Comparison of ENCODE assay signal across 16 mouse cellular contexts in the genomic region with DNA sequence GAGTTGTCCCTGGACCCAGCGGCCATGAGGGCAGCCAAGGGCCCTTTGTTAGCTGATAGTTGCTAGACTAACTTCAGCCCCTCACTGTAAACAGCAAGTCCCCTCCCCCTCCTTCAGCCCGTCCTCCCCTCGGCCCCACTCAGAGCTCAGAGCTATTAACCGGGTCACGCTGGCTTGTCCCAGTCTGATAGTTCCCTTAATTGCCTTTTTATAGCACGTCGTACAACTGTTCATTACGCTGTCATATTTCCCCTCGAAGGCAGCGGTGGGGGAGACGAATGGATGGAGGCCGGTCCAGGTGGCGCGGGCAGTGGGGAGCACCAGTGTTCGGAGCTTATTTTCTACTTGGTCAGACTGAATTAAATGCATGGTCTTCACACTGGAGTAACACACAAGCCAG. TPM values are rescaled to one million over a fixed set of nuclear protein-coding genes. Genes with fewer than 3 reads are reported as not detected.
DNase-seq lines count a peak whose midpoint lies in the region; ATAC-seq and TF ChIP-seq lines count a peak whose summit lies in the region.
"Had no signal": no experiment of that assay in that cellular context is flagged by ENCODE, and none has a peak within 500 bp of the region (broad histone marks: within the 10 kb centered on the region; RNA-seq: fewer than 3 reads in every experiment).

No protein-coding gene starts in this region.

- H3K4me2 ChIP-seq in kidney, embryonic 16.5 days (replicated peaks; ENCODE audit: low read depth, low read length) = 0 out of 2 replicates have a peak overlapping the region, but pooled peaks have one; percentile 8
- peak overlapping the region; percentile 48 for H3K4me2 ChIP-seq in forebrain, embryonic 13.5 days
- H3K4me2 ChIP-seq in hindbrain, embryonic 13.5 days = peak overlapping the region; percentile 34
- H3K4me2 ChIP-seq in midbrain, embryonic 16.5 days (ENCODE audit: low read length) = peak overlapping the region; percentile 31; the same call in 1 of the 2 replicates

- H3K27ac ChIP-seq in kidney, embryonic 16.5 days (ENCODE audit: low read length) = no peak overlapping the region
- peak overlapping the region; percentile 79 for H3K27ac ChIP-seq in forebrain, embryonic 13.5 days
- peak overlapping the region; percentile 97 for H3K27ac ChIP-seq in hindbrain, embryonic 13.5 days
- peak overlapping the region; percentile 30; the same call in 1 of the 2 replicates for H3K27ac ChIP-seq in midbrain, embryonic 16.5 days (ENCODE audit: low read length)
- no peak overlapping the region for H3K27ac ChIP-seq in thymus, adult 2 months (ENCODE audit: control insufficient read depth, insufficient read depth, low read length)

- peaks cover 63% of the 10 kb centered on the region for H3K27me3 ChIP-seq in kidney, embryonic 16.5 days (ENCODE audit: insufficient read depth, low read length)
- H3K27me3 ChIP-seq in forebrain, embryonic 13.5 days = peaks cover 49% of the 10 kb centered on the region
- peaks cover 54% of the 10 kb centered on the region for H3K27me3 ChIP-seq in hindbrain, embryonic 13.5 days
- H3K27me3 ChIP-seq in midbrain, embryonic 16.5 days (ENCODE audit: control insufficient read depth, insufficient read depth, low read depth, low read length) = peaks cover 3% of the 10 kb centered on the region
- peaks cover 5% of the 10 kb centered on the region; the same call in 1 of the 2 replicates for H3K27me3 ChIP-seq in thymus, adult 2 months (ENCODE audit: control insufficient read depth, insufficient read depth, low read length)

- H3K9me3 ChIP-seq in kidney, embryonic 16.5 days (ENCODE audit: low read length) = no peaks in the 10 kb centered on the region
- no peaks in the 10 kb centered on the region for H3K9me3 ChIP-seq in forebrain, embryonic 13.5 days (replicated peaks)
- H3K9me3 ChIP-seq in hindbrain, embryonic 13.5 days = no peaks in the 10 kb centered on the region
- H3K9me3 ChIP-seq in midbrain, embryonic 16.5 days (replicated peaks; ENCODE audit: control insufficient read depth, low read length, poor library complexity, severe bottlenecking) = no peaks in the 10 kb centered on the region
- H3K9me3 ChIP-seq: megakaryocyte, embryonic 14.5 days had no signal

- H3K36me3 ChIP-seq in kidney, embryonic 16.5 days (ENCODE audit: insufficient read depth, low read length) = no peaks in the 10 kb centered on the region
- no peaks in the 10 kb centered on the region for H3K36me3 ChIP-seq in forebrain, embryonic 13.5 days (ENCODE audit: poor library complexity, severe bottlenecking)
- H3K36me3 ChIP-seq in hindbrain, embryonic 13.5 days = no peaks in the 10 kb centered on the region
- H3K36me3 ChIP-seq in midbrain, embryonic 16.5 days (ENCODE audit: control insufficient read depth, insufficient read depth, low read length) = no peaks in the 10 kb centered on the region
- H3K36me3 ChIP-seq in thymus, adult 2 months (ENCODE audit: control insufficient read depth, insufficient read depth, low read length) = no peaks in the 10 kb centered on the region

- 0 out of 2 replicates have a peak overlapping the region, but pooled peaks have one; percentile 4 for H3K4me3 ChIP-seq in kidney, embryonic 16.5 days (ENCODE audit: low read length)
- H3K4me3 ChIP-seq in forebrain, embryonic 13.5 days = peak overlapping the region; percentile 10; the same call in 1 of the 2 replicates
- H3K4me3 ChIP-seq in hindbrain, embryonic 13.5 days = peak overlapping the region; percentile 8; the same call in 1 of the 2 replicates
- H3K4me3 ChIP-seq in midbrain, embryonic 16.5 days (ENCODE audit: low read depth, low read length) = no peak overlapping the region
- no peak overlapping the region for H3K4me3 ChIP-seq in thymus, adult 2 months (ENCODE audit: control insufficient read depth, insufficient read depth, low read length)
- H3K4me3 ChIP-seq: megakaryocyte, embryonic 14.5 days had no signal

- ATAC-seq in kidney, embryonic 16.5 days (ENCODE audit: low FRiP score, low TSS enrichment) = peak; percentile 62
- peak; percentile 42; the same call in 1 of the 2 replicates for ATAC-seq in forebrain, embryonic 13.5 days
- peak; percentile 48; the same call in 1 of the 2 replicates for ATAC-seq in hindbrain, embryonic 13.5 days (ENCODE audit: low FRiP score)
- no peak for ATAC-seq in midbrain, embryonic 16.5 days
- ATAC-seq: activated CD4-positive, CD25-positive, alpha-beta regulatory T cell, adult 4 months; intestine, postnatal 0 days had no signal

- no peak for TF ChIP-seq CTCF in thymus, adult 2 months (IDR thresholded peaks at IDR 0.05; ENCODE audit: borderline replicate concordance, control insufficient read depth, extremely low read depth, insufficient read depth, low read length, poor library complexity)

- no peak for DNase-seq in kidney, postnatal 25 days
- no peak for DNase-seq in thymus, adult 2 months
- no peak for DNase-seq in left cerebral cortex, postnatal 25 days (ENCODE audit: low spot score in 2 of 2)
- DNase-seq in cerebellum, adult 11-12 months = no peak
- DNase-seq: cerebellum, adult 18-20 months; heart, adult 11 months; heart, postnatal 14 days; lung, adult 2 months; right cerebral cortex, postnatal 14 days had no signal

- TF ChIP-seq POLR2A in thymus, adult 2 months (IDR thresholded peaks at IDR 0.05; ENCODE audit: control insufficient read depth, extremely low read depth, insufficient read depth, low read length, poor library complexity) = no peak

- intact Hi-C loops in left cerebral cortex, postnatal 25 days (cut with DNase I) = no loop called here

- 4% methylated on average over 15 of the region's 15 CpGs for WGBS in kidney, embryonic 16.5 days
- 20% methylated on average over 15 of the region's 15 CpGs for WGBS in forebrain, embryonic 13.5 days
- WGBS in hindbrain, embryonic 13.5 days = 15% methylated on average over 15 of the region's 15 CpGs
- 24% methylated on average over 15 of the region's 15 CpGs for WGBS in midbrain, embryonic 16.5 days
- WGBS in thymus, adult 2 months = 32% methylated on average over 15 of the region's 15 CpGs

- peaks cover 11% of the 10 kb centered on the region; the same call in 1 of the 2 replicates for H3K4me1 ChIP-seq in kidney, embryonic 16.5 days (ENCODE audit: insufficient read depth, low read length)
- H3K4me1 ChIP-seq in forebrain, embryonic 13.5 days = peaks cover 70% of the 10 kb centered on the region
- H3K4me1 ChIP-seq in hindbrain, embryonic 13.5 days (replicated peaks) = peaks cover 69% of the 10 kb centered on the region
- H3K4me1 ChIP-seq in midbrain, embryonic 16.5 days (ENCODE audit: control insufficient read depth, insufficient read depth, low read length) = peaks cover 12% of the 10 kb centered on the region; the same call in 1 of the 2 replicates
- H3K4me1 ChIP-seq in thymus, adult 2 months (replicated peaks; ENCODE audit: control insufficient read depth, insufficient read depth, low read length) = no peaks in the 10 kb centered on the region

- no peak overlapping the region for H3K9ac ChIP-seq in kidney, embryonic 16.5 days (replicated peaks; ENCODE audit: low read length)
- H3K9ac ChIP-seq in forebrain, embryonic 13.5 days = peak overlapping the region; percentile 19; the same call in 1 of the 2 replicates
- peak overlapping the region; percentile 39; the same call in 1 of the 2 replicates for H3K9ac ChIP-seq in hindbrain, embryonic 13.5 days
- H3K9ac ChIP-seq in midbrain, embryonic 16.5 days (ENCODE audit: low read depth, low read length) = no peak overlapping the region

RNA-seq across cellular contexts. Expression of a gene that starts 7.9 kb away (rescaled TPM):
- 0.12 TPM in 1 of 2 replicates, not detected in the other for polyA plus RNA-seq in kidney, embryonic 16.5 days (2015; fragmentation: Nextera tagmentation; extraction: Ambion mirVana)
- polyA plus RNA-seq in forebrain, embryonic 13.5 days (2015; fragmentation: Nextera tagmentation; extraction: Ambion mirVana) = 4.8 and 5.6 TPM in 2 replicates
- polyA plus RNA-seq in hindbrain, embryonic 13.5 days (2015; fragmentation: Nextera tagmentation; extraction: Ambion mirVana) = 6.6 and 8.1 TPM in 2 replicates
- 8.2 and 8.6 TPM in 2 replicates for polyA plus RNA-seq in midbrain, embryonic 16.5 days (2015; fragmentation: Nextera tagmentation; extraction: Ambion mirVana)
- 0.11 and 0.13 TPM in 2 replicates for polyA plus RNA-seq in thymus, adult 2 months (2012; rRNA removed)
- total RNA-seq in left cerebral cortex, postnatal 25 days (2021) = 100 to 1,000 TPM in 1 of 2 experiments, 10 to 100 TPM in 1; 81.8 to 112 TPM
- total RNA-seq: heart, postnatal 14 days had no signal
- polyA plus RNA-seq: activated CD4-positive, CD25-positive, alpha-beta regulatory T cell, adult 4 months; intestine, postnatal 0 days; lung, adult 2 months had no signal

RNA-seq across cellular contexts. Expression of a gene that starts 22.0 kb away (rescaled TPM):
- polyA plus RNA-seq in kidney, embryonic 16.5 days (2015; fragmentation: Nextera tagmentation; extraction: Ambion mirVana) = 5.1 and 9.7 TPM in 2 replicates
- polyA plus RNA-seq in forebrain, embryonic 13.5 days (2015; fragmentation: Nextera tagmentation; extraction: Ambion mirVana) = 11.5 and 14.1 TPM in 2 replicates
- 12.4 and 12.6 TPM in 2 replicates for polyA plus RNA-seq in hindbrain, embryonic 13.5 days (2015; fragmentation: Nextera tagmentation; extraction: Ambion mirVana)
- polyA plus RNA-seq in midbrain, embryonic 16.5 days (2015; fragmentation: Nextera tagmentation; extraction: Ambion mirVana) = 8.9 and 9.5 TPM in 2 replicates
- 24.8 and 26.2 TPM in 2 replicates for polyA plus RNA-seq in thymus, adult 2 months (2012; rRNA removed)
- total RNA-seq in left cerebral cortex, postnatal 25 days (2021) = 1 to 10 TPM; 7.3 to 9.6 TPM

Comparison
In these comparisons a context has a peak if more than half of its experiments do, and no peak if none do; other contexts are left out.
1. H3K27ac ChIP-seq: peak in forebrain, embryonic 13.5 days (single experiment), hindbrain, embryonic 13.5 days (single experiment) and midbrain, embryonic 16.5 days (single experiment); none in kidney, embryonic 16.5 days (single experiment) and thymus, adult 2 months (single experiment).
2. H3K4me3 ChIP-seq: peak in kidney, embryonic 16.5 days (single experiment), forebrain, embryonic 13.5 days (single experiment) and hindbrain, embryonic 13.5 days (single experiment); none in midbrain, embryonic 16.5 days (single experiment) and thymus, adult 2 months (single experiment).
3. H3K9ac ChIP-seq: peak in forebrain, embryonic 13.5 days (single experiment) and hindbrain, embryonic 13.5 days (single experiment); none in kidney, embryonic 16.5 days (single experiment) and midbrain, embryonic 16.5 days (single experiment).
4. Peak in every context shown above with its lines, with median percentiles within 50 percentile points of each other: H3K4me2 ChIP-seq.